Mouse (Mus musculus): ENCODE results near the gene Crot. TPM values are rescaled to one million over a fixed set of nuclear protein-coding genes. Genes with fewer than 3 reads are reported as not detected.

Crot gene
- total RNA-seq, 1 experiment from 2014 or later = 44.1 TPM

Other genes starting within 250 kb of the Crot start
- 39.9 and 43.0 TPM in 2 replicates for gene Abcb1b, start 199.2 kb downstream of the Crot start, total RNA-seq (2017)
- 88.6 and 110 TPM in 2 replicates for gene Abcb4, start 103.6 kb downstream of the Crot start, total RNA-seq (2017)
- 5.8 and 13.2 TPM in 2 replicates for gene Tmem243, start 103.3 kb upstream of the Crot start, total RNA-seq (2017)
- 50.0 and 54.4 TPM in 2 replicates for gene Dmtf1, start 164.5 kb upstream of the Crot start, total RNA-seq (2017)

Data from common myeloid progenitor, adult 5-6 weeks (primary cell).